Mouse (Mus musculus): Measurements from ENCODE around the gene Slc12a6. TPM values are rescaled to one million over a fixed set of nuclear protein-coding genes. Genes with fewer than 3 reads are reported as not detected.
A peak's percentile ranks its signal among the peaks of the same experiment; 100 is the strongest.

The Slc12a6 gene
- polyA plus RNA-seq, 1 experiment: 96.9 TPM

GRCm38 (mm10) chr2:112360781-112361169 is 95.2 kb downstream of the Slc12a6 start:
- Histone ChIP-seq H3K4me1 (ENCODE audit: control insufficient read depth, insufficient read depth, low read length) (no peaks in the 10 kb centered on the region), H3K27me3 (ENCODE audit: control insufficient read depth, insufficient read depth, low read length) (no peaks in the 10 kb centered on the region), H3K4me3 (replicated peaks; ENCODE audit: insufficient read depth, low read depth, low read length) (no peak overlapping the region), H3K27ac (ENCODE audit: insufficient read depth, low read length) (no peak overlapping the region)
- DNase-seq: no peak
- WGBS: 72% methylated on average over 2 of the region's 2 CpGs
- TF ChIP-seq CTCF (IDR thresholded peaks at IDR 0.05; ENCODE audit: borderline replicate concordance, insufficient read depth, low read depth, low read length) (no peak), POLR2A (IDR thresholded peaks at IDR 0.05; ENCODE audit: borderline replicate concordance, insufficient read depth, low read length) (no peak)

- TF ChIP-seq CTCF (IDR thresholded peaks at IDR 0.05; ENCODE audit: borderline replicate concordance, insufficient read depth, low read depth, low read length) (no peak), POLR2A (IDR thresholded peaks at IDR 0.05; ENCODE audit: borderline replicate concordance, insufficient read depth, low read length) (no peak)
- no peaks in the 10 kb centered on the region for H3K27me3 ChIP-seq (ENCODE audit: control insufficient read depth, insufficient read depth, low read length)
- H3K27ac ChIP-seq (ENCODE audit: insufficient read depth, low read length): no peak overlapping the region
- peak overlapping the region; percentile 99 for H3K4me3 ChIP-seq (replicated peaks; ENCODE audit: insufficient read depth, low read depth, low read length)
- no peak for DNase-seq
- 15% methylated on average over 15 of the region's 15 CpGs for WGBS
- peaks cover 4% of the 10 kb centered on the region for H3K4me1 ChIP-seq (ENCODE audit: control insufficient read depth, insufficient read depth, low read length)
Observed at GRCm38 (mm10) chr2:112367222-112367621, 101.6 kb downstream of the Slc12a6 start.

GRCm38 (mm10) chr2:112367726-112368673 is 102.4 kb downstream of the Slc12a6 start, which contains the start of gene Emc4:
Gene Emc4 (minus strand): TSS chr2:112368027.
- no peaks in the 10 kb centered on the region for H3K27me3 ChIP-seq (ENCODE audit: control insufficient read depth, insufficient read depth, low read length)
- H3K4me1 ChIP-seq (ENCODE audit: control insufficient read depth, insufficient read depth, low read length): peaks cover 4% of the 10 kb centered on the region
- peak within 1 kb of the TSS; percentile 71 for H3K27ac ChIP-seq (ENCODE audit: insufficient read depth, low read length)
- H3K4me3 ChIP-seq (replicated peaks; ENCODE audit: insufficient read depth, low read depth, low read length): peak within 1 kb of the TSS; percentile 99
- TF ChIP-seq POLR2A (IDR thresholded peaks at IDR 0.05; ENCODE audit: borderline replicate concordance, insufficient read depth, low read length): peak; percentile 92; the same call in 1 of the 2 replicates
- TF ChIP-seq CTCF (IDR thresholded peaks at IDR 0.05; ENCODE audit: borderline replicate concordance, insufficient read depth, low read depth, low read length): no peak
- DNase-seq: peak; percentile 93 to 95
- WGBS: 2% methylated on average over 46 of the region's 46 CpGs

GRCm38 (mm10) chr2:112369941-112370340 is 104.3 kb downstream of the Slc12a6 start:
- Histone ChIP-seq H3K27ac (ENCODE audit: insufficient read depth, low read length) (no peak overlapping the region), H3K27me3 (ENCODE audit: control insufficient read depth, insufficient read depth, low read length) (no peaks in the 10 kb centered on the region), H3K4me1 (ENCODE audit: control insufficient read depth, insufficient read depth, low read length) (peaks cover 4% of the 10 kb centered on the region), H3K4me3 (replicated peaks; ENCODE audit: insufficient read depth, low read depth, low read length) (no peak overlapping the region)
- no peak for TF ChIP-seq CTCF (IDR thresholded peaks at IDR 0.05; ENCODE audit: borderline replicate concordance, insufficient read depth, low read depth, low read length)
- no peak for TF ChIP-seq POLR2A (IDR thresholded peaks at IDR 0.05; ENCODE audit: borderline replicate concordance, insufficient read depth, low read length)
- DNase-seq: no peak
- WGBS: 17% methylated on average over 5 of the region's 5 CpGs

GRCm38 (mm10) chr2:112373141-112373540 is 107.5 kb downstream of the Slc12a6 start:
- Histone ChIP-seq H3K27ac (ENCODE audit: insufficient read depth, low read length) (no peak overlapping the region), H3K27me3 (ENCODE audit: control insufficient read depth, insufficient read depth, low read length) (no peaks in the 10 kb centered on the region), H3K4me1 (ENCODE audit: control insufficient read depth, insufficient read depth, low read length) (no peaks in the 10 kb centered on the region), H3K4me3 (replicated peaks; ENCODE audit: insufficient read depth, low read depth, low read length) (no peak overlapping the region)
- TF ChIP-seq CTCF (IDR thresholded peaks at IDR 0.05; ENCODE audit: borderline replicate concordance, insufficient read depth, low read depth, low read length) (no peak), POLR2A (IDR thresholded peaks at IDR 0.05; ENCODE audit: borderline replicate concordance, insufficient read depth, low read length) (no peak)
- WGBS: 8% methylated on average over 4 of the region's 4 CpGs
- no peak for DNase-seq

- Histone ChIP-seq H3K27me3 (ENCODE audit: control insufficient read depth, insufficient read depth, low read length) (no peaks in the 10 kb centered on the region), H3K4me3 (replicated peaks; ENCODE audit: insufficient read depth, low read depth, low read length) (no peak overlapping the region), H3K27ac (ENCODE audit: insufficient read depth, low read length) (no peak overlapping the region), H3K4me1 (ENCODE audit: control insufficient read depth, insufficient read depth, low read length) (no peaks in the 10 kb centered on the region)
- DNase-seq: no peak
- TF ChIP-seq POLR2A (IDR thresholded peaks at IDR 0.05; ENCODE audit: borderline replicate concordance, insufficient read depth, low read length) (no peak), CTCF (IDR thresholded peaks at IDR 0.05; ENCODE audit: borderline replicate concordance, insufficient read depth, low read depth, low read length) (no peak)
- 61% methylated on average over 5 of the region's 5 CpGs for WGBS
Observed at GRCm38 (mm10) chr2:112374610-112375009, 109.0 kb downstream of the Slc12a6 start.

- peak; percentile 91 to 93 for DNase-seq
- Histone ChIP-seq H3K4me1 (ENCODE audit: control insufficient read depth, insufficient read depth, low read length) (no peaks in the 10 kb centered on the region; the same call in 1 of the 2 replicates), H3K4me3 (replicated peaks; ENCODE audit: insufficient read depth, low read depth, low read length) (peak within 1 kb of the TSS; percentile 57), H3K27ac (ENCODE audit: insufficient read depth, low read length) (no peak within 1 kb of the TSS), H3K27me3 (ENCODE audit: control insufficient read depth, insufficient read depth, low read length) (no peaks in the 10 kb centered on the region)
- WGBS: under 1% methylated on average over 72 of the region's 72 CpGs
- TF ChIP-seq POLR2A (IDR thresholded peaks at IDR 0.05; ENCODE audit: borderline replicate concordance, insufficient read depth, low read length) (peak; percentile 44; the same call in 1 of the 2 replicates), CTCF (IDR thresholded peaks at IDR 0.05; ENCODE audit: borderline replicate concordance, insufficient read depth, low read depth, low read length) (peak; percentile 91)
Observed at GRCm38 (mm10) chr2:112378973-112379898, 113.6 kb downstream of the Slc12a6 start, which contains the start of gene Katnbl1. Gene Katnbl1 (plus strand): TSS chr2:112379211.
